Mouse (Mus musculus): ENCODE measurements around the gene Tnnc1.

The Tnnc1 gene

DNA sequence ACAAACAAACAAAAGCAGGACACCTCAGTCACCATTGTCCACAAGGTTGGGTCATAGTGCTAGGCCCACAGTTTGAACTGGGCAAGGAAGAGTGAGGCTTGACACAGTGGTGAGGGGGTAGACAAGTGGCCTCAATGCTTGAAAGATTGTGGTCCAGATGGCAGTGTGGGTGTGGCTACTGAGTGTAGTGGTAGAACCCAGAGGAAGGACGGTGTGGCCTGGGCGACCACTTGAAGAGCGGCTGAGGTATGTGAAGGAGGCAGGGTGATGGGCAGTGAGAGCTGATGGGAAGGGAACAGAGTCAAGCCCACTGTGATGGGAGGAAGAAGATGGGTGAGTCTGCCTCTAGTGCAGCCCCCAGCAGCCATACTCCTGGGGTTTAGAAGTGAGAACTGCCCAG is 6.6 kb downstream of the Tnnc1 start:
- no peak for DNase-seq

DNA sequence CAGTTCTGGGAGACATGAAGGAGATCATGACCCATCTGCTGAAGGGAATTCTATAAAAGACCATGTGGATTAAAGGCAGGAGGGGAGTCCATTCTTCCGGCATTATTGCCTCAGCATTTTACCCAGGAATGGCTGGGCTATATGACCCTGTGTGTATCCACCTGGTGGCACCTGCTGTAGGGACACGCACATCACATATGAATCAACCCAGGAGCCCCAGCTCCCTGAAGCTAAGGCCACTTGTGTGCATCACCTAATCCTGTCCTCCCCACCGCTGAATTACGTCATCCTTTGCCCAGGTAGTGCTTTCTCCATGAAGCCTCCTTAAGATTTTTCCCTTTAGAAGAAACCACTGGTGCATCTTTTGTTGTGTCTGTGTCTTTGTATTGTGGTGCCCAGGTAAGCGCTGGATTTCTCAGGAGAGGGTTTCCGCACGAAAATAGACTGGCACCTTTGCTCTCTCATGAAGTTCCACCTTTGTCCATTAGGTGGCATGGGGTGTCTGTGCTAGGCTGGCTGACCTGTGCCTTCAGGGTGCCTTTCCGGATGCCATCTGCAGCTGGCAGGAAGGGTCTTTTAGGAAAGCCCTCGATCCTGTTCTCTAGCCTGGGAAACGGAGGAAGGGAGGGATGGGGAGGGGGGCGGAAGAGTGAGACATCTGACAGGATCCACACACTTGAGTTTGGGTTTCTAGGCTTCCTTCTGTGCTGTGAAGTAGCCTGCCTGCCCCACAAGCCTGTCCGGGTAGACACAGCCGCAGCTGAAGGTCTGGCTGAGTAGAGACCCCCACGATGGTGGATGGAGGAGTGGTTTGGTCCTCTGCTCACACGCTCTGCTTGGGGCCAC is 7.3 kb downstream of the Tnnc1 start:
- peak; percentile 81 to 87 for DNase-seq

DNA sequence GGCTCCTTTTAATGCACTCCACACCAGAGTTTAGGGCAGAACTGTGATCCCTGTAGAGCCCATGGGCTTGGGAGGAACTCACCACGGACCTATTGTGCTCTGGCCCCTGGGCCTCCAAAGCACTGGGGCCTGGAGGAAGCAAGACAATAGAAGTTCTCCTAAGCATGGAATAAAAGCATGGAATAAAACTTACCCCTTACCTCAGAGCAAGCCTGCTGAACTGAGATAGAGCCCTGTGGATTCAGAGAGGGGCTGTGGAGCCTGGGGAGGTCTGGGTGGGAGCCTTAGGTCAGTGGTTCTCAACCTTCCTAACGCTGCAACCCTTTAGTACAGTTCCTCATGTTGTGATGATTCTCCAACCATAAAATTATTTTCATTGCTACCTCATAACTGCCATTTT is 8.7 kb downstream of the Tnnc1 start, which contains the start of gene Nisch:
Nisch (minus strand) TSS at position 101 of the 400 bp plus-strand sequence.
- no peak for DNase-seq

DNA sequence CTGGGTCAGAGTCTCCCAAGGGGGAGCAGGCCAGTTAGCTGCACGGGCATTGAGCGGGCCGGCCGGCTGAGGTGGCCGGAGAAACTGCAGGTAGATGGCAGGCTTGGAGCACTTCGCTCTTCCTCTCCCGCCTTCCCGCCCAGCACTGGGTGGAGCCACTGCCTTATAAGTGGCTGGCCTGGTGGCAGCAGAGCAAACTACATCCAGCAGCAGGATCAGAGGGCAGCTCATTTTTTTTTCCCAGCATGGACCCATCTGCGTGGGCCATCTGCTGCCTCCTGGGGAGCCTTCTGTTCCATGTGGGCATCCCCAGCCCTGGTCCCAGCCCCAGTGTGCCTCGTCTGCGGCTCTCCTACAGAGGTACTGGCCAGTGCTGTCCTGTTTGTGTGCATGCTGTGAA is 9.6 kb downstream of the Tnnc1 start, which contains the start of gene Sema3g:
Sema3g (plus strand) TSS at position 195 of the 400 bp plus-strand sequence.
- DNase-seq = peak; percentile 83 to 85

DNA sequence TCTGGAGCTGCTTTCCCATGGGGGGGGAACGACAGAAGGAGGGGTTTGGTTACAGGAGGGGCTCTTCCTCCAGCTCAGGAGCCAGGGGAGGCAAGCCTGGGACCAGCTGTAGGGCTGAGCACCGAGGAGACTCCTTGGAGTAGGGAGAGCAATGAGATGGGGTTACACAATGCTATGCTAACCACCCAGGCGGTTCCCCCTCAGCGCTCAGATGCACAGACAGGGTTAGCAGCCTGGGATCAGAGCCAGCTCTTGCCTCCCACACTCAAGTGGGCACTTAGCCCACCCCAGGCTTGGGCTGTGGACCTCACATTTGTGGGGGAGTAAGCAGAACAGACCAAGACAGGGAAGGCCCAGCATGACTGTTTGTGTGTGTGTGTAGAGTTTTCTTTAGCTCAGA is 18.9 kb downstream of the Tnnc1 start:
- no peak for DNase-seq

DNA sequence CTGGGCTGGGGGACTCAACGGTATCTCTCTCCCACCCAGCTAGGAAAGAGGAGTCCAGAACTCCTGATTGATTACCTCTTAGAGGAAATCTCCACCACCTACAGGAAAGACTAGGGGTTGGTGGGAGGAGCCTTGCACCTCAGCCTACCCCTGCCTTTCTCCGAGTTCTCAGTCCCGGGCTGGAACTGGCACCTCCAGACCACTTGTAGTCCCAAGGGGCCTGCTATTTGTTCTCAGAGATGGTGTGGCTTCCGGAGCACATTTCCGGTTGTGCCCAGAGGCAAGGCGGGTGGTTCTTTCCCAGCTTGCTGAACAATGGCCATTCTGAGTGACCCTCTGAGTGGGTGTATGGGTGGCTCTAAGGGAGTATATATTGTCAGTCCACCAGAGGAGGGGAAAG is 20.1 kb downstream of the Tnnc1 start:
- no peak for DNase-seq

DNA sequence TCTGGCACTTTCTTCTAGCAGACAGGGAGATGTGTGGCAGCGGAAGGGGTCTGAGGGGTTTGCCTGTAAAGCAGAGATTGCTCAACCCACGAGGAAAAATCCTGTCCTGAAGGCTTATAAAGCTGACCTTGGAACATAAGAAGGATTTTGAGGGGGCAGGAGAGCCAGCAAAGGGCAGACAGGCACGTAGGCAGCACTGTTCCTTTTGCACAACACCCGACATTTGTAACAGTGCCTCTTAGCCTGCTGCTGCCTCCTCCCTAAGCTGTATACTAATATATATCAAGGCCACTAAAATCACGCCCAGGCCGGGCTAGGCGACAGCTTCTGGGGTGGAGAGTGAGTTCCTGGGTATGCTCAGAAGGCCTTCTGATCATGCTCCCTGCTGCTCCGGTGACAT is 22.3 kb downstream of the Tnnc1 start:
- DNase-seq = no peak

DNA sequence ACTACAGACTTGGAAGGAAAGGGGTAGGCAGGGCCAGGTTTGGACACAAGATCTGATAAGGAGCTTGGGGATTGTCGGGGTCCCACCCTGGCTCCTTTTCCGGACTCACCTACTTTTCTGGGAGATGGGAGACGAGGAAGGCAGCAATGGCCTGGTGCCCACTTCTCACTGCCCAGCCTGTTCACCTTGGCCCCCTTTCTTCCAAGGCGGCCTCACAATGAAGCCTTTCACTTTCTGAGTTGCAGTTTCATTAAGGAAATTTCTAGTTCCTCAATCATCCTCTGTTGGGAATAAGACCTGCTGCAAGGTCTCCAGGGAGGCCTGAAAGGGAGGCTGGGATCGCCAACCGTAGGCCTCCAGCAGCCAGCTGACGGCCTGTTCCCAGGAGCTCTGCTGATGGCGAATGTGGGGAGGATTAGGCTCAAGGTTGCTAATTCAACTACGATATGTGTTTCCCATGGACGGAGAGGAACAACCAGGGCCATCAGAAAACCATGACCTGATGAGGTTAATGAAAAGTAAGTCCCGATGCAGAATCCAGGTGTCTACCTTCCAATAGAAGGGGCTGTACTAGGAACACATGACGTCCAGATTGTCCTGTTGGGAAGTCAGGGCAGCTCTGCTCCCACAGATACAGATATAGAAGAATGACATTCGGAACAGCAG is 24.4 kb downstream of the Tnnc1 start:
- no peak for DNase-seq

DNA sequence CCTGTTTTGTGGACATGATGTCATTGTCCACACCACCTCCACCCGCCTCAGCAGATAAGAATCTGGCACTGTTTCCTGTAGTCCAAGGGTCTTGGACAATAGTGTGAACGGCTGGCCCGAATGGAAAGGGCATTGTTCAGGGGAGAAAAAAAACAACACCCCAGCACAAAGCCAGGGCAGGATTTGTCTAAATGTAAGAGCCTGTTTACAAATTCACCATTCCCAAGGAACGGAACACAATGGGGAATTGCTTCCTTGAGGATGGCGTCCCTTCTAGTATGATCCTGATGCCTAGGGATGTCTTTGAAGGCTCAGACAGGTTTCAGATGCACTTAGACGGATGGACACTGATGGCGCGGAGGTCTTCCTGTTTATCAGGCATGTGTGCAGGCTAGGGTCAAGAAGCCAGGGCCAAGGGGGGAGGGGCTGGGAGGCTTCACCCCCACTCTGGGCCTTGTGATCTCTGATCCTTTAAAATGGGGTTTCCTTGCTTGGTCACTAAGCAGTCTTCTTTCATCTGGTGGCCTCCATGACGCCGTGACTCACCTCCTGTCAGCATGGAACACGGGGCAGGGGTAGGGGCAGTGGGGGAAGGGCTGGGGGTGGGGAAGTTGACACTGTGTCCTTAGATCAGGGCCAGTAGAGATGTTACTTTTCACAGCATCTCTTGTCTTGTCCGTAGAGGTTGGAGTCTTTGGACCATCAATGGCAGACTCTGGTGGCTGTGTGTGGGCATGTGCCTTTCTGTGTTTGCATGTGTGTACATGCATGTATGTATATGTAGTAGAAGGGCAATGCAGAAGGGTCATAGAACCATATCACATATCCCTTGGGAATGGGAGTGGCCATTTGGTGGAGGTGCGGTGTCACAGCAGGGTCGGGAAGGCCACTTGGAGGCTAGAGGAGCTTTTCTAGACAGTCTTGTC is 25.2 kb downstream of the Tnnc1 start:
- DNase-seq = no peak

DNA sequence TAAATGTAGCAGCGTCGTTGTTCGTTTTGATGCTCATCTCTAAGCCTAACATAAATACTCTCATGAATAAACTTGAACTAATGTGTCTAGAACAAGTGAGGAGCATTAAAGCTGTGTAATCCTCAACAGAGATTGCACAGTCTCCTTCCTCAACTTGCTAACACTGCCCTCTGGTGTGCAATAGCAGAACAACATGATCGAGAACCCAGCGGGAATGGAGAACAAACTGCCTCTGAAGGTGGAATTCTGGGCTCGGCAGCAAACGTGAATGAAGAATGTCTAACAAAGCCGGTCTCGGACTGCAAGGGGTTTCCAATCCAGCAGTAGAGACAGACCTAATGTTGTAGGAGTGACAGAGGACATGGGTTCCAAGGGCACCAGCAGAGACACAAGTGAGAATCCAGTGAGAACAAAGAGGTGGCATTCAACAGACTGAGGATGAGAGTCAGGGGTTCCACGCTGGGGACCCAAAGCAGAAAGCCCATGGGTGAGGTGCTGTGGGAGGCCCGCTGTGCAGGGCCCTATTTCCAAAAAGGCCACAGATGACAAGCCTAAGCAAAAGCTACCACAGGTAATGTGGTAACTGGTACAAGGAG is 26.0 kb downstream of the Tnnc1 start:
- peak; percentile 84 to 92 for DNase-seq

DNA sequence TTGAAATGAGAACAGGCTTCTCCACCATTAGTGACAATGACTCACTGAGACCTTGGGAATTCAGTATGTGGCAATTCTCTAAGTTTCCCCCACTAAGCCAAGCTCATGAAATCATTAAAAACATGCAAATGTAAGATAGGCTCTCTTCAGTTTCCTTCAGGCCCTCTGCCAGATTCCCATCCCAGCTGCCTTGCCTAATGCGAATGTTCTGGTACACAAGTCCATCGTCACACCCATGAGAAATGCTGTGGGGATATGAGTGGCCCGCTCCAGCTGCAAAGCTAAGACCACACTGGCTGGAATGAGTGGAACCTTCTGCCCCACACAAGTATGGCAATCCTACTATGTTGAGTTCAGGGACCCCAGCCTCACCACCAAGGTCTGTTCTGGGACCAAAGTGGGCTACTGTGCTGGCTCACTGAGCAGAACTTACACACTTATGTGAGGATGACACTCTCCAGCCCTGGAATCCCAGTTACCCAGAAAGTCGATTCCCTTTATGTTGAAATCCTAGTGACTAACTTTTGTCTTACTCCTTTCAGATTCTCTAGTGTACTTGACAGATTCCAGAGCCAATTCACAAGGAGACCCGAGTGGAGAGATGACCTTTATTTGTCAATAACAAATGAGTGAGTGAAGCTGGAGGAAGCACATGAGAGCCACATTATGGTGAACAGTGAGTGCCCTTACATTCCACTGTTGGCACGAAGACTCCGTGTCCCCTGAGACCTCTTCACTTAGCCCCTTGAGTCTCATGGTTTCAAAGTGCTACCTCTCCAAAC is 29.2 kb downstream of the Tnnc1 start:
- no peak for DNase-seq

DNA sequence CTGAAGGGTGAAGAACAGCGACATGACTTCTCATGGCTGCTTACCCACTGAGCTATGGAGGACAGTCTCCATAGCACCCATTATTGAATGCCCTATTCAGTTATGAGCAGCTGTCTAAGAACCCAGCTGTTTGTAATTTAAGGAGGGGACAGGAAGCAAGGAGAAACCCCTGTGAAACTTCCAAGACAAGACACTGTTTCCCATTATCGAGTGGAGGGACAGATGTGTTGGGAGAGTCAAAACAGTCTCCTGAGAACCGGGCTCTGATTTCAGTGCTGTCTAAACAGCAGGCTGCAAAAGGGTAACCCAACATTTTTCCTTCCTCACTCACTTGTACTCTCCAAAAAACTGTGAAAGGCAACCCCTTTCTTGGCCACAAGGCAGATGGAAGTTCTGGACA is 32.4 kb downstream of the Tnnc1 start:
- no peak for DNase-seq

DNA sequence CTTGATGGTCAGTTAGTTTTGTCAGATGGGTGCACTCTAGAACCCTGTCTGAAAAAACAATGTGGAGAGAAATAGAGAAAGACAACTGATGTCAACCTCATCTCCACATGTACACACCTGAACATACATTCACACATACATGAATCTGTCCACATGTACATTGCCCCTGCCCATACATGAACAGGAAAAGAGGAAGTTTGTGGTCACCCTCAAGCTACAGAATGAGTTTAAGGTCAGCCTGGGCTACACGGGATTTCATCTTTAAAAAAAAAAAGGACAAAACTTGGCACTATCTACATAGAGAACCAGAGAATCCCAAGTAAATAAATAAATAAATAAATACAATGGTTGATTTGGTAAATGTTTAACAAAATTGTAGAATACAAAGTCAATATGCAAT is 36.7 kb downstream of the Tnnc1 start:
- no peak for DNase-seq

DNA sequence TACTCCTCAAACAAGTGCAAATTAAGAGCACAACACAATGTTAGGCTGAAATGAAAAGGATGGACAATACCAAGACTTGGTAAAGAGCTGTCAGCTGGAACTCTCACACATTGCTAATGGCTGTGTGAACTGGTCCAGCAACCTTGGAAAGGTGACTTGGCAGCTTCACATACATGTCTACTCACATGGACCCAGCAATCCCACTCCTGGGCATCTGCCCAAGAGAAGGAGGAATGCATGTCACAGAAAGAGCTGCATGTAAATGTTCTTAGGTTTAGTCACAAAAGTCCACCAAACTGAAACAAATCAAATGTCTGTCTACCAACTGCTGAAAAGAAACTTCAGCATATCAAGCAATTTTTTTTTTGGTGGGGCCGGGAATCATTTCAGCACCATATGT is 37.8 kb downstream of the Tnnc1 start:
- DNase-seq = no peak

DNA sequence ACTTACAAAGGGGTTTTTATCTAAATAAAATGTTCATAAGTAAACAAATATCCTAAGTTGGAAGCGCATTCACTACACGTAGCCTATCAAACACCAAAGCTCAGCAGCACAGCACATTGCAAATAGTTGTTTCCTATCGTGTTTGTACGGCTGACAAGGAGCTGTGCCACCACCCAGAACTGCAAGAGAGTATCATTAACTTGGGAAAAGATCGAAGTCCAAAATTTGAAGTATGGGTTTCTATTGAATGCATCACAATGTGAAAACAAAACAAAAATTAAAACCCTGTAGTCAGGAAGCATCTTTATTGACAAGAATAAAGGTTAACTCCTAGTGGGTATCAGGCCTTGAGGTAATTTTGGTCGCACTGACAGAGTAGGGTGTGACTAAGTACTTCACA is 40.3 kb downstream of the Tnnc1 start:
- no peak for DNase-seq

DNA sequence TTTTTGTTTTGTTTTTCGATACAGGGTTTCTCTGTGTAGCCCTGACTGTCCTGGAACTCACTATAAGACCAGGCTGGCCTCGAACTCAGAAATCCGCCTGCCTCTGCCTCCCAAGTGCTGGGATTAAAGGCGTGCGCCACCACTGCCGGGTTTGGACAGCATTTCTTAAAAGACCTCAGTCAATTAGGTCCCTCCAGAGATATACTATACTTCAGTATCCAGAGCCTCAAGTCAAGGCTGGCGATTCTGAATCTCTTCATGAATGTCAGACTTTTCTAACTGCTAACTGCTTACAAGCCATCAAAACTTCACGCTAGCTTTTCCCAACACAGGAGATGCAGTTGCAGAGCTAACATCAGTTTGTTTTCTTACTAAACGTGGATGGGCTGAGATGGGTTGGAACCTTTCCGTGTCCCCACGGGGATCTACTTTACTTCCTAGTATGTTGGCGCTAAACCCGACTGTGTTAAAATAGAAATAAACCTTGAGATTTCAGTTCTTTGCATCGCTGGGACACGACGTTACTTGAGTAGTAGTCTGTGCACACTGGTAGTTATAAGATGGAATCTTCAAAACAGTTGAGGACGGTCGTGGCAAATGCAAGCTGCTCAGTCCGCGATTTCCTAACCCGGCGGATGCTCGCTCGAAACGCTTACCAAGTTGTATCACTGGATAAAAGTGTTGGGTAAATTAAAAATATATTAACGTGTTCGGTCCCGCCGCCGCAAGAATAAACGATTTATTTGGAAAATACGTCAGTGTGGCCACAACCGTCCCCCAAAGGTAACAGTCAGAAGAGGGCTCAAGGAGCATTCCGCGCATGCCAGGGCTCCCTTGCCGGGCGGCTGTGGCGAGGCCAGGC is 42.3 kb downstream of the Tnnc1 start:
- no peak for DNase-seq

DNA sequence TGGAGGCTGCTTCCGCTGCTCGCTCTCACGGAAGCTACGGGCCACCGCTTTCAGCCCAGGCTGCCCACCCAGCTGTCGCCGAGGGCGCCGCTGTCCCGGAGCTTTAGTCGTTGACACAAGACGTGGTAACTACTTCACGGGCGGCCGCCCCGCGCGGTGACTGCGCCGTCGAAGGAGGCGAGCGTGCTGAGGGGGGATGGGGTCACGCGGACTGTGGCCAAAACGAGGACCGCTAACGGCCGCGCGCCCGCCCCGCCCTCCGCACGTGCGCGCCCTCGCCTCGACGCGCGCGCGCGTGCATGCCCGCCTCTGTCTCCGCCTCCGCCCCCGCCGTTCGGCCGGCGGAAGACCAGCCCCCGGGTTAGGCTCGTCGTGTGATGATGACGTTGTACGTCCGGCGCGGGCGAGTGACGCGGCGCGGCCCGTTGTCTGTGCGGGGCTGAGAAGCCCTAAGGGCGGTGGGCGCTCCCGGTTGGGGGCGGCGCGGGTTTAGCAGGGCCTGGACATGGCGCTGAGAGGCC is 43.0 kb downstream of the Tnnc1 start, which contains the start of the genes Phf7 and Bap1:
Phf7 (minus strand) TSS at position 234 of the 521 bp plus-strand sequence.
Bap1 (plus strand) TSS at position 367 of the 521 bp plus-strand sequence.
- DNase-seq = peak; percentile 98

DNA sequence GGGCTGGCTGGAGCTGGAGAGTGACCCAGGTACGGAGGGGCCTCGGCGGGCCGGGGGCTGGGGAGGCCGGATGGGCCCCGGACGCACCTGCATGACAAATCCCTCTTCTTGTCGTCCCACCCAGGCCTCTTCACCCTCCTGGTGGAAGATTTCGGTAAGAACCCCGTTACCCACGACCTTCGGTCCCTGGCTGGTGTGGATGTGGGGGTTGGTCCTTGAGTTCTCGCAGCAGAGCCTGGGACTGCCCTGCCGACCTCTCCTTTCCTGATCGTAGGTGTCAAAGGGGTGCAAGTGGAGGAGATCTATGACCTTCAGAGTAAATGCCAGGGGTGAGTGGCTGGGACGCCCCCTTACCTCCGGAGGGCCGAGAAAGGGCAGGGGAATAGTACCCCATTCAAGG is 43.5 kb downstream of the Tnnc1 start:
- no peak for DNase-seq

DNA sequence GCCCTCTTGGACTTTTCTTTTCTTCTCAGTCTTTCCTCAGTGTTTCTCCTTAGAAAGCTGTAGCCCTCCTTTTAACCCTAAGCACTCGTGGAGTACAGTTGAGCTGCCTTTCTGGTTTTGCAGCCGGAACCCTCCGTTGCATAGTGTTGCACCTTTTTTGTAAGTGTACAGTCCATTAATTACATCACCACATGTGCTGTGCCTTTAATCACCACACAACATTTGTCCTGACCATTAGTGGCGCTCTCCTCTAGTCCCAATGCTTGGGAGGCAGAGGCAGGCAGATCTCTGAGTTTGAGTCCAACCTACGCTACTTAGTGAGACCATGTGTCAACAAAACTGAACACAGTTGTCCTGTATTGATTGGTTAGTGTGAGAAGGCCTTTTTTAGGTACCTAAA is 44.0 kb downstream of the Tnnc1 start:
- no peak for DNase-seq

DNA sequence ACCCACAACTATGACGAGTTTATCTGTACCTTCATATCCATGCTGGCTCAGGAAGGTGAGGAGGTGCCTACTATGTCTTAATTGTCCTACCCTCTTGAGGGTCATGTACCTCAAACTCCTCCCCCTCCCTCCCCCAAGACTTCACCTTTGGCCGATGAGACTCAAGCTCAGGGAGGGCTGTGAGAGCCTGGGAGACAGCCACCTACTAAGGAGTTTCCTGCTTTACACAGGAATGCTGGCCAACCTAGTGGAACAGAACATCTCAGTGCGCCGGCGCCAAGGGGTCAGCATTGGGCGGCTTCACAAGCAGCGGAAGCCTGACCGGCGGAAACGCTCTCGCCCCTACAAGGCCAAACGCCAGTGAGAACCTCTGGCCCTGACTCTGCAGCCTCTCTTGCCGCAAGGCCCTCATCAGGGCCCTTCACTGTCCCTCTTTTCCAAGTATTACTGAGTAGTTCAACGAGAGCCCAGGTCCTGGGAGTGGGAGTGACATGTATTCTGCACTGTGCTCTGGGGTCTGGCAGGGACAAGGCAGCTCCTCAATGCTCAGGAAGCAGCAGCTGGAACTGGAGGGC is 50.5 kb downstream of the Tnnc1 start:
- no peak for DNase-seq

Data from cerebellum, postnatal 25 days (tissue).